In the genomic region with DNA sequence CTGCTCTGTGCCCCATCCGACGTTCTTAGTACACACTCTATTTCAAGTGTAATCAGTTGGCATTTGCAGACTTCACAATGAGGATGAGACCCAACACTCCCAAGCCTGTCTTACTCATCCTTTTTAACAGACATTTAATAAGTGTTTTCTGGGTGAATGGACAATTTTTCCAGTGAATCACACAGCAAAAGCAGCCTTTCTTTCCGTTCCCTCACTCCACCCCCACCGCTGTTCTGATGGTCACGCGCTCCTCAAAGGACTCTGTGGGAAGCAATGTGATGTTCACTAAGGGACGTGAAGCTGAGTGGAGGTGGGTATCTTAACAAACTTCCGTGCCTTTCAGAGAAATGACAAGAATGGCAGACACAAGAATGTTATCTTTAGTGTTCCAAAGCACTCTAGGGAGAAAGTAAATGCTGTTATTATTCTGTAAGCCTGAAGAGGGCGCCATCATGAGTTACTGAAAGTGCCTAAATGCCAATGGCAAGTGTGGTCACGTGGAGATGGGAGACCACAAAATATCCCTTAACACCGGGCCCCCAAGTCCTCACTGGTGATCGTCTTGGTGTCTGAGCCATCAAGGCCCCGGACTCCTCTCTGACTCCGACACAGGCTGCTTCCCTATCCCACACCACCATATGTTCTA, we compare ENCODE assay signal across 17 mouse cellular contexts. TPM values are rescaled to one million over a fixed set of nuclear protein-coding genes. Genes with fewer than 3 reads are reported as not detected.
DNase-seq lines count a peak whose midpoint lies in the region; ATAC-seq and TF ChIP-seq lines count a peak whose summit lies in the region.
"Had no signal": no experiment of that assay in that cellular context is flagged by ENCODE, and none has a peak within 500 bp of the region (broad histone marks: within the 10 kb centered on the region; RNA-seq: fewer than 3 reads in every experiment).

No protein-coding gene starts in this region.

- ATAC-seq in forebrain, postnatal 0 days, result no peak
- peak; percentile 74 for ATAC-seq in megakaryocyte progenitor cell, adult 5-6 weeks (replicated peaks; ENCODE audit: poor library complexity)

- H3K4me1 ChIP-seq in forebrain, postnatal 0 days (ENCODE audit: insufficient read depth), result no peaks in the 10 kb centered on the region
- H3K4me1 ChIP-seq in forebrain, embryonic 10.5 days, result peaks cover 10% of the 10 kb centered on the region; the same call in 1 of the 2 replicates
- H3K4me1 ChIP-seq: embryonic facial prominence, embryonic 12.5 days; heart, embryonic 13.5 days; lung, embryonic 15.5 days; midbrain, embryonic 10.5 days had no signal

- H3K27ac ChIP-seq in forebrain, postnatal 0 days (ENCODE audit: low read depth, low read length), result no peak overlapping the region
- H3K27ac ChIP-seq in forebrain, embryonic 10.5 days, result no peak overlapping the region
- H3K27ac ChIP-seq: embryonic facial prominence, embryonic 12.5 days; heart, embryonic 13.5 days; hindbrain, embryonic 10.5 days; lung, embryonic 15.5 days; midbrain, embryonic 10.5 days had no signal

- WGBS in forebrain, postnatal 0 days, result 56% methylated on average over 14 of the region's 14 CpGs
- 69% methylated on average over 14 of the region's 14 CpGs for WGBS in forebrain, embryonic 10.5 days

- TF ChIP-seq CTCF in forebrain, postnatal 0 days (IDR thresholded peaks at IDR 0.05; ENCODE audit: low read depth), result peak; percentile 26

- no peak overlapping the region for H3K4me3 ChIP-seq in forebrain, postnatal 0 days (ENCODE audit: low read depth, low read length)
- H3K4me3 ChIP-seq in forebrain, embryonic 10.5 days, result no peak overlapping the region
- H3K4me3 ChIP-seq: embryonic facial prominence, embryonic 12.5 days; heart, embryonic 13.5 days; hindbrain, embryonic 10.5 days; lung, embryonic 15.5 days; midbrain, embryonic 10.5 days had no signal

- H3K27me3 ChIP-seq in forebrain, postnatal 0 days (ENCODE audit: insufficient read depth, low read length), result no peaks in the 10 kb centered on the region
- no peaks in the 10 kb centered on the region; the same call in 1 of the 2 replicates for H3K27me3 ChIP-seq in forebrain, embryonic 10.5 days (ENCODE audit: poor library complexity, severe bottlenecking)
- H3K27me3 ChIP-seq: embryonic facial prominence, embryonic 12.5 days; heart, embryonic 13.5 days; lung, embryonic 15.5 days had no signal

- no peak overlapping the region for H3K9ac ChIP-seq in forebrain, postnatal 0 days
- H3K9ac ChIP-seq: embryonic facial prominence, embryonic 12.5 days; heart, embryonic 13.5 days; lung, embryonic 15.5 days had no signal

- H3K36me3 ChIP-seq in forebrain, postnatal 0 days (ENCODE audit: insufficient read depth), result no peaks in the 10 kb centered on the region
- no peaks in the 10 kb centered on the region for H3K36me3 ChIP-seq in forebrain, embryonic 10.5 days (replicated peaks)
- H3K36me3 ChIP-seq: embryonic facial prominence, embryonic 12.5 days; heart, embryonic 13.5 days; hindbrain, embryonic 10.5 days; lung, embryonic 15.5 days; midbrain, embryonic 10.5 days had no signal

- no peak overlapping the region for H3K4me2 ChIP-seq in forebrain, postnatal 0 days (ENCODE audit: low read depth)
- H3K4me2 ChIP-seq: embryonic facial prominence, embryonic 12.5 days; heart, embryonic 13.5 days; lung, embryonic 15.5 days had no signal

- no peak for DNase-seq in forebrain, postnatal 0 days
- DNase-seq in forebrain, embryonic 10.5 days (ENCODE audit: extremely low spot score, low spot score), result no peak
- DNase-seq in right cerebral cortex, adult 18-20 months, result peak; percentile 21
- DNase-seq in right cerebral cortex, postnatal 4 days, result no peak
- peak; percentile 26 for DNase-seq in R1 (ENCODE audit: low read depth, low spot score)
- no peak for DNase-seq in neural tube, embryonic 10.5 days (ENCODE audit: extremely low spot score, low spot score)
- no peak for DNase-seq in urinary bladder, postnatal 4 days (ENCODE audit: low spot score in 2 of 2)
- DNase-seq: cerebellum, adult 11-12 months; kidney, postnatal 10 days; layer of hippocampus, adult 9-11 months; thymus, postnatal 25 days had no signal

- H3K9me3 ChIP-seq in forebrain, postnatal 0 days (ENCODE audit: low read length), result no peaks in the 10 kb centered on the region
- no peaks in the 10 kb centered on the region for H3K9me3 ChIP-seq in forebrain, embryonic 10.5 days
- H3K9me3 ChIP-seq: embryonic facial prominence, embryonic 12.5 days; heart, embryonic 13.5 days; hindbrain, embryonic 10.5 days; lung, embryonic 15.5 days; midbrain, embryonic 10.5 days had no signal

RNA-seq across cellular contexts. Expression of gene Nudt7, which starts 32.7 kb away (rescaled TPM):
- total RNA-seq in forebrain, postnatal 0 days (2014; rRNA removed), result 1.5 and 1.8 TPM in 2 replicates
- 3.8 and 4.2 TPM in 2 replicates for polyA plus RNA-seq in forebrain, postnatal 0 days (2015; fragmentation: Nextera tagmentation; extraction: Ambion mirVana)
- 11.3 and 13.1 TPM in 2 replicates for polyA plus RNA-seq in forebrain, embryonic 10.5 days (2016; fragmentation: Nextera tagmentation; extraction: Ambion mirVana)
- 27.2 and 28.1 TPM in 2 replicates for total RNA-seq in megakaryocyte progenitor cell, adult 5-6 weeks (2015)
- 11.7 and 15.5 TPM in 2 replicates for total RNA-seq in megakaryocyte progenitor cell, adult 5-6 weeks (2017)

Comparison
In these comparisons a context has a peak if more than half of its experiments do, and no peak if none do; other contexts are left out.
1. DNase-seq: peak in right cerebral cortex, adult 18-20 months (single experiment) and R1 (single experiment); none in forebrain, postnatal 0 days (single experiment), forebrain, embryonic 10.5 days (single experiment), right cerebral cortex, postnatal 4 days (single experiment), neural tube, embryonic 10.5 days (single experiment) and urinary bladder, postnatal 4 days (0 of 2).